Mouse (Mus musculus): ENCODE data around the gene Rnf31.

Rnf31 gene

GRCm38 (mm10) chr14:55578668-55579269 lies 12.7 kb upstream of the Rnf31 start:
- peak; percentile 65 to 69 for DNase-seq

DNA sequence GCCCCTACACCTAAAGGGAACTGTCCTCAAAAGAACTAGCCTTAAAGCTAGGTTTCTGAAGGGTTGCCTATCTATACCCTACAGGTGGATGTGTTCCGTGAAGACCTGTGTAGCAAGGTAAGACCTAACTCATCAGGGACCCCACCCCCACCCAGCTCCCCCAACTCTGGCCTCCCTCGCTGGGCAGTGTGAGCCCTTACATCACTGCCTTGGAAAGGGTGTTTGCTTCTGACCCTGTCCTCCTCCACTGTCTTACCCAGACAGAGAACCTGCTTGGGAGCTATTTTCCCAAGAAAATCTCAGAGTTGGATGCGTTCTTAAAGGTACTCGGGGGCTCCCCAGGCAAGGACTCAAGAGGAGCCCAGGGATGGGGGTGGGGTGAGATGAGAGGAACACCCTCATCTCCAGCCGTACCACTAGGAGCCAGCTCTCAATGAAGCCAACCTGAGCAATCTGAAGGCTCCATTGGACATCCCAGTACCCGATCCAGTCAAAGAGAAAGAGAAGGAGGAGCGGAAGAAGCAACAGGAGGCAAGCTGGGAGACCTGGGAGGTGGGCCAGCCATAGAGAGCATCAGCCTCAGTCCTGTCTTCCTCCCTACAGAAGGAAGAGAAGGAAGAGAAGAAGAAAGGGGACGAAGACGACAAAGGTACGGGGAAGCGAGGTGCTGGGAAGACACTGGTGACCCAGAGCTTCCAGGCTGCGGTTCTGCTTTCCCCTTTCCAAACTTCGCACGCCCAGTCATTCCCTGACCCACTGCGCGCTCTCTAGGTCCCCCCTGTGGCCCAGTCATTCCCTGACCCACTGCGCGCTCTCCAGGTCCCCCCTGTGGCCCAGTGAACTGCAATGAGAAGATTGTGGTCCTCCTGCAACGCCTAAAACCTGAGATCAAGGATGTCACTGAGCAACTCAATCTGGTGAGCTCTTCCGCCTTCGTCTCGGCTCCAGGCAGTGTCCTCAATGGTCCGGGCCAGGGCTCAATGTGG lies 11.7 kb upstream of the Rnf31 start:
- no peak for DNase-seq

DNA sequence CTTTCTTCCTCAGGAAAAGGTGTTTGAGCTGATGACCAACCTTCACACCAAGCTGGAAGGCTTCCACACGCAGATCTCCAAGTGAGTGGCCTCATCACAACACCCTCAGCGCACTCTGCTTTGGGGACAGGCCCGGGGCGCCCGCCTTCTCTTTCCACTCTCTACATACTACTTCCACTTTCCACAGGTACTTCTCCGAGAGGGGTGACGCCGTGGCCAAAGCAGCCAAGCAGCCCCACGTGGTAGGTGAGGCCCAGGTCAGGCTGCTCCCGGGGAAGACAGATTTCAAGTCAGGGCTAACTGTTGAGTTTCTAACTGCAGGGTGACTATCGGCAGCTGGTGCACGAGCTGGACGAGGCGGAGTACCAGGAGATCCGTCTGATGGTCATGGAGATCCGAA lies 10.8 kb upstream of the Rnf31 start:
- no peak for DNase-seq

DNA sequence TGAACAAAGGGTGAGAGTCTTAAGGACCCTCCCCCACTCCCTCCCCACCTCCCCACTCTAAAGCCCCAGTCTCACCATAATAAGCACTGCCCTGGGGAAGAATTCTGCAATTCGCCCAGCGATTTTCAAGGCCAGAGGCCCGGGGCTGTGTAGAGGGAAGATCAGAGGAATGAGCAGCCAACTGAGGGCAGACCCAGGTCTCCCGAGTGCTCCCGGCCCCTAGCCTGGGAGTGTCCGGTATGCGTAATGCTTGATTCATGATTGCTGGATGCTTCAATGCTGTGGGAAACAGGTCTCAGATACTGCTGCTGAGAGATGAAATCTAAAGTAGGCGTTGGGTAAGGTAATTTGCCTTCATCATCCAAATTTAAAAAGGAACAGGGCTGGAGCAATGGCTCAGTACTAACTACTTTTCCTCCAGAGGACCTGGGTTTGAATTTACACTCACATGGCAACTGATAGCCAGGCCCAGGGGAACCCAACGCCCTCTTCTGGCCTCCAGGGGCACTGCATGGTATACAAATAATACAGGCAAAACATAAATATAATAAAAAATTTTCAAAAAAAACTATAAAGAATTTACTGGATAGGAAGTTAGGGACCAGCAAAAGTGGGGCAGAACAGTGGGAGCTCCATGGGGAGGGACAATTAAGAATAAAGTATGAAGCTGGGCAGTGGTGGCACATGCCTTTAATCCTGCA lies 9.4 kb upstream of the Rnf31 start:
- no peak for DNase-seq

- DNase-seq, result no peak
Measured at GRCm38 (mm10) chr14:55584303-55584701, 7.2 kb upstream of the Rnf31 start.

GRCm38 (mm10) chr14:55584702-55585565 lies 6.6 kb upstream of the Rnf31 start, which contains the start of gene Emc9:
Gene Emc9 (minus strand): TSS chr14:55585302.
- DNase-seq, result peak; percentile 88 to 92

GRCm38 (mm10) chr14:55585566-55585960 lies 5.9 kb upstream of the Rnf31 start:
- DNase-seq, result no peak

- DNase-seq, result no peak
Measured at GRCm38 (mm10) chr14:55586149-55586548, 5.4 kb upstream of the Rnf31 start.

DNA sequence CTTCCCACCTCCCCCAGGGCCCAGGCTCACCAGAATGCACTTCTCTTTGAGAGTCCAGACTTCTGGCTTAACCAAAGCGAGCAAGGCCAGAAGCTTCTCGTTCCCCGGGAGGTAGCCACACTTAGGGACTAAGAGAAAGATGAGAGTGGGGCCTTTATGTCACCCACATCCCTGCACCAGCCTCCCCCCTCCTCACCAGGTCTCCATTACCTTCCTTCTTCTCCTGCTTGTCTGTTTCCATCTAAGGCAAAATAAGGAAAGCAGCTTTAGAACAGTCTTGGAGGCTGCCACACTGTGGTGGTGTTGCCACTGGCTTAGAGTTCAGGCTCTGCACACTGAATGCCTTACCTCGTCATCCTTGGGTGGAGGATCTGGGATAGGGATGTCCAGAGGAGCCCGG lies 2.2 kb upstream of the Rnf31 start:
- DNase-seq, result no peak

DNA sequence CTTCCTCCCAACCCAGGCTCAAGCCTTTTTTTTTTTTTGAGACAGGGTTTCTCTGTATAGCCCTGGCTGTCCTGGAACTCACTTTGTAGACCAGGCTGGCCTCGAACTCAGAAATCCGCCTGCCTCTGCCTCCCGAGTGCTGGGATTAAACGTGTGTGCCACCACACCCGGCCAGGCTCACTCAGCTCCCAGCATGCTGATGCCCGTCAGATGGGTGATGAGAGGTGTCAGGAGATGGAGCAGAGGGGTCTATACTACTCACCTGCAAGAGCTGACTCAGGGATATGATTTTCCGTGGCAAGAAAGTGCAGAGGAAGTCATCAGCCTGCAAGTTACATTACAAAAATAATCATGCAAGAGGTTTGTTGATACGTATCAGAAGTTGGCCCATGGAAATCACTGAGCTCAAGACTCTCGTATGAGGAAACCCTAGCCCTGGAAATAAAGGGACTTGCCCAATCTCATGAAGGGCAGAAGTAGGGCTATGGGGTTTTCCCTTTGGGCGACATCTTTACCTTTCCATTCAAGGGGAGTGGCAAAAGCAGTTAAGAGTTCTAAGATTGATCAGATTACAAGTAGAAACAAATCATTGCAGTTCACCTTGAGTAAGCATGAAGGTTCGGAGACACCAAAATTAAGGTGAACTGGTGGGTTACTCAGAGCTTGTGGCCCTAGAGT lies 1.6 kb upstream of the Rnf31 start:
- no peak for DNase-seq

DNA sequence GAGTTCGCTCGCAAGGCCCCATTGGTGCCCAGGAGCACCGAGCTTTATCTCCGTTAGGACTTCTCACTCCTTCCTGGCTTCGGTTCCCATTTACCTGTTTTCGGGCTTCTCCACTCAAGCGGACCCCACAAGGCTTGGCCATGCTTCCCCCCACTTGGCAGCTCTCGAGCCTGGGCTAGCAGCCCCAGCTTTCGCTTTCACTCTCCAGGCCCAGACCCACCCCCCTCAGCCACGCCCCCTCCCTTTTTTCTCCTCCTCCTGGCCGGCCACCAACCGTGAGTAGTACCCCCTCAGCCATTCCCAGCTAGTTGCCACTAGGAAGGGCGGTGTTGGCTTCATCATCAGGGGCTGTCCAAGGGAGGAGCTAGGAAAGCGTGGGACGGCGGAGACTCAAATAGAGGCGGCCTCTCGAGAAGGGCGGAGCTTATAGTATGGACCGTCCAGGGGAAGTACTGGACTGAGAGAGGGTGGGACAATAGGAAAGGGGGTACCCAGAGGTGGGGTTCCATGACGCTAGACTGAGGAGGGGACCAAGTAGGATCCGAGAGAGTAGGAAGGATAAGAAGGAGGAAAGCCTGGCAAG lies 669 bp upstream of the Rnf31 start, which contains the start of gene Psme2:
Gene Psme2, minus strand, starts transcription at position 366 of the 583 bp plus-strand sequence.
- DNase-seq, result peak; percentile 99

- no peak for DNase-seq
Measured at GRCm38 (mm10) chr14:55592226-55592625, 718 bp downstream of the Rnf31 start.

DNA sequence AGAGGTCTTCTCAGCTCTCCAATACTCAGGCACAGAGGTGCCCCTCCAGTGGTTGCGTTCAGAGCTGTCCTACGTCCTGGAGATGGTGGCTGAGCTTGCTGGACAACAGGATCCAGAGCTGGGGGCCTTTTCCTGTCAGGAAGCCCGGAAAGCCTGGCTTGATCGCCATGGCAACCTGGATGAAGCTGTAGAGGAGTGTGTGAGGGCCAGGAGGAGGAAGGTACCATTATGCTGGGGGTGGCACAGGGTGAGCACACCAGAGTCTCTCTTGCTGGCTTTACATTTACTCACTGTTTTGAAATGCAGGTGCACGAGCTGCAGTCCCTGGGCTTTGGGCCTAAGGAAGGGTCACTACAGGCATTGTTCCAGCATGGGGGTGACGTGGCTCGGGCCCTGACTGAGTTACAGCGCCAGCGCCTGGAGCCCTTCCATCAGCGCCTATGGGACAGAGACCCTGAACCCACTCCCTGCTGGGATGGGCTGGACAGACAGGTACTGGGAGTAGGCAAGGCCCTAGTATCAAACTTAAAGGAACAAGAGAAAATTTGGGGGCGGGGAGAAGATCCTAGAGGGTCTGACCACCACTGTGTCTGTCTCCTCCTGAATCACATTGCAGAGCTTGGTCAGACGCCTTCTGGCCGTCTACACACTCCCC lies 4.7 kb downstream of the Rnf31 start:
- no peak for DNase-seq

DNA sequence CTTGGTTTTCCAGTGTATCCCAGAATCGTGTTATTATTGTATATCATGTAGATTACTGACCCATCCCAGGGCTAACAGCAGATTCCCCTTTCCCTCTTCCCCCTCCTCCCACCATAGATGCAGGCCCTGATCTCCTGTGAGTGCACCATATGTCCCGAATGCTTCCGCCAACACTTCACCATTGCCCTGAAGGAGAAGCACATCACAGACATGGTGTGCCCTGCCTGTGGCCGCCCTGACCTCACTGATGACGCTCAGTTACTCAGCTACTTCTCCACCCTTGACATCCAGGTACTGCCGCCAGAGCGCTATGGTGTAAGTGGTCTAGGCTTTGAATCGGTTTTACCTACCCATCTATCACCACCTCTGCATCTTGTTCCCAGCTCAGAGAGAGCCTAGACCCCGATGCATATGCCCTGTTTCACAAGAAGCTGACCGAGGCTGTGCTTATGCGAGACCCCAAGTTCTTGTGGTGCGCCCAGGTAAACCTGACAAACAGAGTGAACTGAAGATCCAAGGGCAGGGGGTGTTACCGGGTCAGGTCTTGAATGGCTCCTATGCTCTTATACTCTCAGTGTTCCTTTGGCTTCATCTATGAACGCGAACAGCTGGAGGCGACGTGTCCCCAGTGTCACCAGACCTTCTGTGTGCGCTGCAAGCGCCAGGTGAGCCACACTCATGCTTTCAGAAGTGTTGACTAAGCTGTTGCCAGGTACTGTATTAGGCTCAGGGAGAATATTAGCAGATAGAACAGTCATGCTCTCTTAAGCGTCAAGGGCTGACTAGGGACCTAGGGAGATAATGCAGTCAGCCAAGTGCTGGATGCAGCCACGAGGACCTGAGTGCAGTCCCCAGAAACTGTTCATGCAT lies 7.2 kb downstream of the Rnf31 start:
- no peak for DNase-seq

- DNase-seq, result no peak
Measured at GRCm38 (mm10) chr14:55603271-55603632, 11.7 kb downstream of the Rnf31 start, which contains the start of gene Irf9. Gene Irf9 (plus strand): TSS chr14:55603571.

- peak; percentile 96 to 97 for DNase-seq
Measured at GRCm38 (mm10) chr14:55603633-55604576, 12.4 kb downstream of the Rnf31 start.

- no peak for DNase-seq
Measured at GRCm38 (mm10) chr14:55604823-55605222, 13.3 kb downstream of the Rnf31 start.

- DNase-seq, result no peak
Measured at GRCm38 (mm10) chr14:55605743-55606459, 14.4 kb downstream of the Rnf31 start.

Data from lung, adult 18-20 months (tissue).